In the genomic region with DNA sequence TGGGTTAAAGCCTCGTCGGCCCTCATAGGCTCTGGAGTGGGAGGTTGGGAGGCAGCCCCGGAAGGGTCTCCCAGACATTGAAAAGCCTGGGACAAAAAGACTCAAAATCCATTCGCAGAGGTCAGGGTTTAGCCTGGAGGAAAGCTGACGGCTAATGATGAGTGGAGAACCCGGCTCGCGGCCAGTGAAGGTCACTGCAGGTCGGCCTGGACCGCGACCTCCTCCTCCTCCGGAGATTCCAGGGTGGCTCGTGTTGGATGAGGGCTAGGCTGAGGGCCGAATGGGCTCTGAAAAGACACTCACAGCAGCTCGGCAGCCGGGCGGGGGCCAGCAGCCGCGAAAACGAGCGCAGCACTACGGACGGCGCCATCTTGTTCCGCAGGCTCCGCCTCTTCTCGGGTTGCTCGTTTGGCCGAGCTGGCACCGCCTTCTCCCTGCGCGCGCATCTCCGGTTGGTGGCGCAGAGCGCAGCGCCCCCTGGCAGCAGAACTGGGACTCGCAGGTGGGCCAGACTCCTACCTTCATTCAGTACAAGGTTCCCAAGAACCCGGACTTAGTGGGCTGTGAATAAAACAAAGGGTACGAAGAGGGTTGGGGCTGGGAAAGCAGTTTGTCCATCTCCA, we compare ENCODE assay signal across 8 mouse cellular contexts. TPM values are rescaled to one million over a fixed set of nuclear protein-coding genes. Genes with fewer than 3 reads are reported as not detected.
DNase-seq lines count a peak whose midpoint lies in the region; ATAC-seq and TF ChIP-seq lines count a peak whose summit lies in the region.

Ndufc1 (minus strand) TSS at position 428 of the 623 bp plus-strand sequence.

- H3K9ac ChIP-seq in heart, embryonic 15.5 days = peak within 1 kb of the TSS; percentile 89
- H3K9ac ChIP-seq in liver, embryonic 14.5 days (replicated peaks) = peak within 1 kb of the TSS; percentile 98
- peak within 1 kb of the TSS; percentile 89 for H3K9ac ChIP-seq in neural tube, embryonic 11.5 days (ENCODE audit: low read length)
- H3K9ac ChIP-seq in stomach, postnatal 0 days (ENCODE audit: low read length) = peak within 1 kb of the TSS; percentile 89

- no peaks in the 10 kb centered on the region for H3K9me3 ChIP-seq in forebrain, embryonic 10.5 days
- H3K9me3 ChIP-seq in heart, embryonic 15.5 days (replicated peaks) = no peaks in the 10 kb centered on the region
- H3K9me3 ChIP-seq in liver, embryonic 14.5 days (ENCODE audit: control insufficient read depth, low read length) = no peaks in the 10 kb centered on the region
- no peaks in the 10 kb centered on the region for H3K9me3 ChIP-seq in neural tube, embryonic 11.5 days (ENCODE audit: control insufficient read depth, low read length)
- H3K9me3 ChIP-seq in stomach, postnatal 0 days (ENCODE audit: control insufficient read depth, low read length) = no peaks in the 10 kb centered on the region

- peaks cover 36% of the 10 kb centered on the region for H3K36me3 ChIP-seq in forebrain, embryonic 10.5 days (replicated peaks)
- peaks cover 18% of the 10 kb centered on the region for H3K36me3 ChIP-seq in heart, embryonic 15.5 days
- H3K36me3 ChIP-seq in liver, embryonic 14.5 days (replicated peaks; ENCODE audit: control insufficient read depth, insufficient read depth, low read depth) = peaks cover 14% of the 10 kb centered on the region
- peaks cover 2% of the 10 kb centered on the region; the same call in 1 of the 2 replicates for H3K36me3 ChIP-seq in neural tube, embryonic 11.5 days (ENCODE audit: control insufficient read depth, insufficient read depth, low read length)
- H3K36me3 ChIP-seq in stomach, postnatal 0 days (ENCODE audit: control insufficient read depth, insufficient read depth, low read length) = peaks cover 3% of the 10 kb centered on the region; the same call in 1 of the 2 replicates

- DNase-seq in c-Kit-negative CD71-positive TER-119-positive erythroid progenitor cells, embryonic 14.5 days (ENCODE audit: low read depth, low spot score) = peak; percentile 91
- peak; percentile 98 for DNase-seq in forebrain, embryonic 10.5 days (ENCODE audit: extremely low spot score, low spot score)
- DNase-seq in kidney, postnatal 25 days = peak; percentile 96 to 99
- DNase-seq in liver, embryonic 14.5 days (ENCODE audit: low read depth in 3 of 3, low spot score in 3 of 3) = peak; percentile 84 to 86 (median 85)
- DNase-seq in neural tube, embryonic 11.5 days (ENCODE audit: low spot score) = peak; percentile 97
- DNase-seq in stomach, postnatal 0 days (ENCODE audit: low spot score) = peak; percentile 98

- under 1% methylated on average over 40 of the region's 40 CpGs for WGBS in forebrain, embryonic 10.5 days
- WGBS in heart, embryonic 15.5 days = under 1% methylated on average over 40 of the region's 40 CpGs
- under 1% methylated on average over 40 of the region's 40 CpGs for WGBS in liver, embryonic 14.5 days (ENCODE audit: insufficient replicate concordance)
- under 1% methylated on average over 40 of the region's 40 CpGs for WGBS in neural tube, embryonic 11.5 days
- under 1% methylated on average over 39 of the region's 40 CpGs for WGBS in stomach, postnatal 0 days

- no peak for TF ChIP-seq EP300 in liver, embryonic 14.5 days (IDR thresholded peaks at IDR 0.05; ENCODE audit: low read depth)
- no peak for TF ChIP-seq EP300 in stomach, postnatal 0 days (optimal IDR thresholded peaks at IDR 0.05)

- H3K4me2 ChIP-seq in heart, embryonic 15.5 days = peak within 1 kb of the TSS; percentile 67
- H3K4me2 ChIP-seq in liver, embryonic 14.5 days (ENCODE audit: low read depth) = peak within 1 kb of the TSS; percentile 93
- H3K4me2 ChIP-seq in neural tube, embryonic 11.5 days (ENCODE audit: low read depth) = peak within 1 kb of the TSS; percentile 67
- H3K4me2 ChIP-seq in stomach, postnatal 0 days (replicated peaks; ENCODE audit: low read depth) = peak within 1 kb of the TSS; percentile 92

- peak within 1 kb of the TSS; percentile 98 for H3K27ac ChIP-seq in forebrain, embryonic 10.5 days
- peak within 1 kb of the TSS; percentile 99 for H3K27ac ChIP-seq in heart, embryonic 15.5 days
- peak within 1 kb of the TSS; percentile 71 for H3K27ac ChIP-seq in liver, embryonic 14.5 days
- peak within 1 kb of the TSS; percentile 96 for H3K27ac ChIP-seq in neural tube, embryonic 11.5 days (ENCODE audit: low read depth, low read length)
- peak within 1 kb of the TSS; percentile 86 for H3K27ac ChIP-seq in stomach, postnatal 0 days (replicated peaks)

- TF ChIP-seq CTCF in liver, embryonic 14.5 days (IDR thresholded peaks at IDR 0.05; ENCODE audit: low read depth) = peak; percentile 99
- TF ChIP-seq CTCF in stomach, postnatal 0 days (IDR thresholded peaks at IDR 0.05; ENCODE audit: low read depth) = peak; percentile 99

- peak within 1 kb of the TSS; percentile 85 for H3K4me3 ChIP-seq in forebrain, embryonic 10.5 days
- peak within 1 kb of the TSS; percentile 92 for H3K4me3 ChIP-seq in heart, embryonic 15.5 days
- H3K4me3 ChIP-seq in liver, embryonic 14.5 days (ENCODE audit: insufficient read depth in 1 of 2, low read depth in 2 of 2, low read length in 2 of 2) = peak within 1 kb of the TSS; percentile 94 to 99
- peak within 1 kb of the TSS; percentile 83 for H3K4me3 ChIP-seq in neural tube, embryonic 11.5 days (ENCODE audit: low read depth, low read length)
- H3K4me3 ChIP-seq in stomach, postnatal 0 days (ENCODE audit: low read depth, low read length) = peak within 1 kb of the TSS; percentile 80

- peak; percentile 96 for ATAC-seq in CD4-positive, CD25-positive, alpha-beta regulatory T cell, adult 4 months
- peak; percentile 87 for ATAC-seq in heart, embryonic 15.5 days (replicated peaks; ENCODE audit: insufficient number of reproducible peaks, insufficient read depth, low FRiP score, low read depth)
- ATAC-seq in liver, embryonic 14.5 days (ENCODE audit: insufficient read depth) = peak; percentile 84
- peak; percentile 90 for ATAC-seq in neural tube, embryonic 11.5 days (ENCODE audit: insufficient read depth, low FRiP score, low TSS enrichment)
- ATAC-seq in stomach, postnatal 0 days (ENCODE audit: low FRiP score, low TSS enrichment) = peak; percentile 91

- no peaks in the 10 kb centered on the region for H3K27me3 ChIP-seq in forebrain, embryonic 10.5 days (ENCODE audit: poor library complexity, severe bottlenecking)
- no peaks in the 10 kb centered on the region for H3K27me3 ChIP-seq in heart, embryonic 15.5 days
- H3K27me3 ChIP-seq in liver, embryonic 14.5 days (ENCODE audit: control insufficient read depth, insufficient read depth, low read length) = no peaks in the 10 kb centered on the region
- no peaks in the 10 kb centered on the region for H3K27me3 ChIP-seq in neural tube, embryonic 11.5 days (ENCODE audit: control insufficient read depth, insufficient read depth, low read length)
- H3K27me3 ChIP-seq in stomach, postnatal 0 days (ENCODE audit: control insufficient read depth, insufficient read depth, low read length) = no peaks in the 10 kb centered on the region

- H3K4me1 ChIP-seq in forebrain, embryonic 10.5 days = peaks cover 21% of the 10 kb centered on the region
- peaks cover 16% of the 10 kb centered on the region for H3K4me1 ChIP-seq in heart, embryonic 15.5 days (replicated peaks)
- H3K4me1 ChIP-seq in liver, embryonic 14.5 days (replicated peaks; ENCODE audit: control insufficient read depth in 2 of 2, insufficient read depth in 2 of 2, low read length in 1 of 2) = peaks cover 13 to 15% of the 10 kb centered on the region in 2 experiments
- H3K4me1 ChIP-seq in neural tube, embryonic 11.5 days (ENCODE audit: control insufficient read depth, insufficient read depth, low read length) = 0 out of 2 replicates have a peak, but pooled peaks cover 2% of the 10 kb centered on the region
- H3K4me1 ChIP-seq in stomach, postnatal 0 days (replicated peaks; ENCODE audit: control insufficient read depth, insufficient read depth) = peaks cover 3% of the 10 kb centered on the region; the same call in 1 of the 2 replicates

RNA-seq across cellular contexts. Expression of gene Ndufc1, which starts in this region (rescaled TPM):
- 100 to 1,000 TPM; 177 to 260 TPM for polyA plus RNA-seq in CD4-positive, CD25-positive, alpha-beta regulatory T cell, adult 4 months (2017; shearing (Covaris generic))
- polyA plus RNA-seq in forebrain, embryonic 10.5 days (2016; fragmentation: Nextera tagmentation; extraction: Ambion mirVana) = 642 and 667 TPM in 2 replicates
- 1,150 and 1,902 TPM in 2 replicates for polyA plus RNA-seq in heart, embryonic 15.5 days (2015; fragmentation: Nextera tagmentation; extraction: Ambion mirVana)
- 53.0 and 150 TPM in 2 replicates for polyA plus RNA-seq in liver, embryonic 14.5 days (2012; rRNA removed)
- 493 and 495 TPM in 2 replicates for polyA plus RNA-seq in liver, embryonic 14.5 days (2014; fragmentation: Nextera tagmentation; extraction: Ambion mirVana)
- polyA plus RNA-seq in neural tube, embryonic 11.5 days (2014; fragmentation: Nextera tagmentation; extraction: Ambion mirVana) = 654 and 724 TPM in 2 replicates
- polyA plus RNA-seq in stomach, postnatal 0 days (2015; fragmentation: Nextera tagmentation; extraction: Ambion mirVana) = 884 and 979 TPM in 2 replicates

Comparison
In these comparisons a context has a peak if more than half of its experiments do, and no peak if none do; other contexts are left out.
1. Peak in every context shown above with its lines: DNase-seq, ATAC-seq, H3K4me3 ChIP-seq and H3K27ac ChIP-seq.